Mouse (Mus musculus) bone marrow, adult 2 months (tissue): ENCODE results near the gene Fez2.

ENCODE experiments used
- CTCF ChIP-seq: fragments of 200-500 bp; IDR thresholded peaks from 2 replicates; pipeline ENCODE4 v1.5.1; 2011; ENCODE audit warnings: low read length, control low read depth; ENCODE audit not compliant: control insufficient read depth, insufficient read depth
- POLR2A ChIP-seq: fragments of 200-500 bp; IDR thresholded peaks from 2 replicates; pipeline ENCODE4 v1.6.1; 2011; ENCODE audit warnings: low read depth, mild to moderate bottlenecking, control low read depth, low read length, borderline replicate concordance; ENCODE audit not compliant: control insufficient read depth

DNA sequence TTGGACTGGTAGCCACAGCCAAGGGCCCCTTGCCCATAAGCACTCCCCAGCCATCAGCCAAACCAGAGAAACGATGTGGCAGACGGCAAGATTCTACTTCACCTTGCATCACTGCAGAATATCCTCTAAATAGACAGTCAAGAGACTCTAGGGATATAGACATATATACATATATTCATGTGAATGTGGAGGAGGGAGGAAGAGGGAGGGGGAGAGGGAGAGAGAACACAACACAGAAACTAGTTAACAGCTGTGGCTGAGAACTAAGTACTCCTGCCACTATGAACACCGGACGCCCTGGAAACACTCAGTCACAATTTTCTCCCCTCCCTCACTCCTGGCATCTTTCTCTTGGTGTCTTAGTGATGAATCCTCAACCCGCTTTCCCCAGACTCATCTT, 28.4 kb downstream of the Fez2 start:
- no peak for TF ChIP-seq CTCF
- TF ChIP-seq POLR2A, result no peak
